Mouse (Mus musculus): ENCODE measurements around the gene H2-Eb2.

Gene H2-Eb2

DNA sequence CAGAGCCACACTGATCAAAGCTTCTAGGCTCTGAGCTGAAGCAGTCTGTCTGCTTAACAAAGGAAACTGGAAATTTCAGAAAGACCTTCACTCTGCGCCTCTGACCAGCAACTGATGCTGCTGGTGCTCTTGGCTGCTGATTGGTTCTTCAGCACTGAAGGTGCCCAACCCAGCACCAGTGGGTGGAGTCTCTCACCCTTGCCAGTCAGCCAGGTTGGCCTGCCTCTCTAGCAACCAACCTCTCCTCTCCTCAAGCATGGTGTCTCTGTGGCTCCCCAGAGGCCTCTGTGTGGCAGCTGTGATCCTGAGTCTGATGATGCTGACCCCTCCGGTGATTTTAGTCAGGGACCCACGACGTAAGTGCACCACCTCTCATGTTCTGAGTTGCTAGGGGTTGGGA is at the start of gene H2-Eb2:
Gene H2-Eb2 (plus strand): TSS at position 230 of the 400 bp plus-strand sequence.
- DNase-seq (ENCODE audit: low spot score) = peak; percentile 4

GRCm38 (mm10) chr17:34280499-34281038 is 44.9 kb upstream of the H2-Eb2 start:
- DNase-seq (ENCODE audit: low spot score) = no peak

DNA sequence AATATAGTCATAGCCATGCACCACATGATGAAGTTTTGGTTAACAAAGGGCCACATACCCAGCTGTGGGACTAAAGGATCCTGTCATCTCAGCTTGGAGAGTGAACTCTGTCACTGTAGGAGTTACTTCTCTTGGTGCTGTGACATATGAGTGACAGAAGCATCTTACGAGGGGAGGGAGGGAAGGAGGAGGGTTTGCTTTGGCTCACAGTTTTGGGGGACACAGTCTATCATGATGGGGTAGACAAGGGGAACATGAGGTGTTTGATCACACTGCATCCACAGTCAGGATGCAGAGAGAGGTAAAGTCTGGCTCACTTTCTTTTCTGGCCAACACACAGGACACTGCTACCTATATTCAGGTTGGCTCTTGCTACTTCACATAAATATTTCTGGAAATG is 43.6 kb upstream of the H2-Eb2 start:
- DNase-seq (ENCODE audit: low spot score) = no peak

DNA sequence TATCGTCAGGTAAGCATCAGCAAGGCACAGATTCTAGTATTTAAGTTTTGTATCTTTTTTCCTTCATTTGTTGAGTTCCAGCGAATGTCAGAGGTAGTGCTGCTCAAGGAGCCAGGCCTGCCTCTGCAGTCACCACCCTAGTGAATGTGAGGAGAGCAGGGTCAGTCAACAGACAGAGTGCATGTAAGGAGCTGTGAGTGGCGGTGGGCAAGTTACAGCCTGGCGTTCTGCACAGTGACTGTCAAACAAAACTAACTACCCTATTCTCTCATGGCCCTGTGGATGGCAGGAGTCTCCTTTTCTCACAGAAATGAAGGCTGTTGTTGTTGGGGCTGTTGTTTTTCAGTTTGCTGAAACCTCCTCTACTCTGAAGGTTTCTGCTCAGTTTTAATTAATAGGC is 40.1 kb upstream of the H2-Eb2 start:
- no peak for DNase-seq (ENCODE audit: low spot score)

DNA sequence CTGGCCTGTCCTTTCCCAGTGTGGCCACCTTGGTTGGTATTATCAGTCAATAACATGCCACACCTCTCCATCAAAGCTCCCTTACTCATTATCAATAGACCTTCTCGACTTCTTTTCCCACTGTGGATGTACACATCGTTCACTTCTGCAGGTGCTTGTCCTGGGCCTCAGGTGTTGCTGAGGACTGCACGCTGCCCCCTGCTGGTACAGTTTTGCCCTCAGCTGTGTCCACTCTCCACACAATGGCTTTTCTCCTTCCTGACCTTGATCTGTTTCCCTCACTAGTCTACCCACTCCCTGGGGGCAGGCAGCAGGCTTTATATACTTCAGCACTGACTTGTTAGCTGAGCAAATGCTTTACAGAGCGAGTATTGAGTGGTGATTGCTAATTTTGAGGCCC is 39.6 kb upstream of the H2-Eb2 start:
- DNase-seq (ENCODE audit: low spot score) = no peak

DNA sequence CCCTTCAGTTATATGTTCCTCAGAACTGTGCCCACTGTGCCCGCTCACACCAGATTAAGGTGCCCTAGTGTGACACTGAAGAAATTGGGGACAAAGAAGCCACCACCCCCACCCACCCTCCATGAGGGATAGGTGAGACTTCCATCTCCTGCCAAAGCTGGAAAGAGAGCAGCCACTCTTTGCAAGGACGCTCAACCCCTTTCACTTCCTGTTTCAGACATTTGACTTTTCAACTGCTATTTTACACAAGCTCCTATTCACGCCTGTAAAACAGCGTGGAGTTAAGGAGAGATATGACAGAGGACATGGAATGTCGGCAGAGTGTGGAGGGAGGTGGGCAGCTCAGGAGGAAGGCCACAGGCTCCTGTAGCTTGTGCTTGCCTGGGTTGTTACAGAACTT is 39.0 kb upstream of the H2-Eb2 start:
- no peak for DNase-seq (ENCODE audit: low spot score)

GRCm38 (mm10) chr17:34286999-34287398 is 38.5 kb upstream of the H2-Eb2 start:
- DNase-seq (ENCODE audit: low spot score) = no peak

- peak; percentile 83 for DNase-seq (ENCODE audit: low spot score)
Measured at GRCm38 (mm10) chr17:34287648-34288047, 37.8 kb upstream of the H2-Eb2 start, which contains the start of gene H2-Aa. Gene H2-Aa, minus strand, starts transcription at chr17:34287823.

GRCm38 (mm10) chr17:34288131-34288530 is 37.3 kb upstream of the H2-Eb2 start:
- no peak for DNase-seq (ENCODE audit: low spot score)

- peak; percentile 89 for DNase-seq (ENCODE audit: low spot score)
Measured at GRCm38 (mm10) chr17:34291609-34292008, 33.9 kb upstream of the H2-Eb2 start.

DNA sequence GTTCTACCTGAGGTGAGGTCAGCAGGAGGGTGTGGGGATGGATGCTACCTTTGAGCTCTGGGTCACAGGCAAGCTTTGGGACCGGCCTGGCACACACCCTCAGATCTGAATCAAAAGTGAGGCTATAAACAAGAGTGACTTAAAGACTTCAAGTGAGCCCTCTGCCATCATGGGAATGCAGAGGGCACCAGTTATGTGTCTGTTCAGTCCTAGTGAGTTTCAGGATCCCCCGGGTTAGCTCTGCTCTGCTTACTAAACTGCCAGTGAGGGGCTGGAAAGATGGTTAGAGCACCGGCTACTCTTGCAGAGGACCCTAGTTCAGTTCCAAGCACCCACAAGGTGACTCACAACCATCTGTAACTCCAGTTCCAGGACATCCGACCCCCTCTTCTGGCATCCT is 32.9 kb upstream of the H2-Eb2 start:
- DNase-seq (ENCODE audit: low spot score) = no peak

DNA sequence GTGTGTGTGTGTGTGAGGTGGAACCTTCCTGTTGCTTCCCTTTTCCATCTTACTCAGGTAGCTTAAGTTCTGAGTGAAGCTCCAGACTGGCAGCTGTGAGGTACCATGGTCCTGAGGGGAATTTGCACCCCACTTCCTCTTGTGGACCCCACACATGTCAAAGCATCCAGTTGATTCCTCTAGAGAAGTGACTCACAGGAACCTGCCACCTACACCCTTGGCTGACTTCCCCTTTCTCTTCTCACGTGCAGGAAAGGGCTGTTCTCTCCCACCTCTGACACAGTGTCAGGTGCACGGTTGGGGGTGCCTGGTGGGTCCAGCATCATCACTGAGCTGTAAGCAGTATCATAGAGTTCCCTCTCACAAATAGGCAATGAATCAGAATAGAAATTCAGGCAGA is 31.9 kb upstream of the H2-Eb2 start:
- no peak for DNase-seq (ENCODE audit: low spot score)

DNA sequence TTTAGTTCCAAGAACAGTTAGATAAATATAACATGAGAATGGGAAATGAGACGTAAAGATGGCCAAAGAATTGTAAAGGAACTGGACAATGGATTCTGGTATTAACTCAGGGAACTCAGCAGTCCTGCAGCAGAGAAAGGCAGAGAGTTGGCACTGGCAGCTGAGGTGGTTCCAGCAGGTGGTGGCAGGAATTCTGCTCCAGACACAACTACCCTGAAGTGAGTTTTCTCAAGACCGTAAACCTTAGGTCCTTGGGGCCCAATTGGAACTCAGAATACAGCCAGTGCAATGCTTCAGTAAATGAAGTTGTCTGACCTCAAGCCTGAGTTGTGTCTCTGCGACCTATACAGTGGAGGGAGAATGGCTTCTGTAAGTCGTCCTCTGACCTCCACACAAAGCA is 31.2 kb upstream of the H2-Eb2 start:
- DNase-seq (ENCODE audit: low spot score) = no peak

- no peak for DNase-seq (ENCODE audit: low spot score)
Measured at GRCm38 (mm10) chr17:34295307-34295706, 30.2 kb upstream of the H2-Eb2 start.

- peak; percentile 84 for DNase-seq (ENCODE audit: low spot score)
Measured at GRCm38 (mm10) chr17:34295891-34296794, 29.3 kb upstream of the H2-Eb2 start.

GRCm38 (mm10) chr17:34299356-34299755 is 26.1 kb upstream of the H2-Eb2 start:
- DNase-seq (ENCODE audit: low spot score) = no peak

- DNase-seq (ENCODE audit: low spot score) = no peak
Measured at GRCm38 (mm10) chr17:34300071-34300470, 25.4 kb upstream of the H2-Eb2 start.

DNA sequence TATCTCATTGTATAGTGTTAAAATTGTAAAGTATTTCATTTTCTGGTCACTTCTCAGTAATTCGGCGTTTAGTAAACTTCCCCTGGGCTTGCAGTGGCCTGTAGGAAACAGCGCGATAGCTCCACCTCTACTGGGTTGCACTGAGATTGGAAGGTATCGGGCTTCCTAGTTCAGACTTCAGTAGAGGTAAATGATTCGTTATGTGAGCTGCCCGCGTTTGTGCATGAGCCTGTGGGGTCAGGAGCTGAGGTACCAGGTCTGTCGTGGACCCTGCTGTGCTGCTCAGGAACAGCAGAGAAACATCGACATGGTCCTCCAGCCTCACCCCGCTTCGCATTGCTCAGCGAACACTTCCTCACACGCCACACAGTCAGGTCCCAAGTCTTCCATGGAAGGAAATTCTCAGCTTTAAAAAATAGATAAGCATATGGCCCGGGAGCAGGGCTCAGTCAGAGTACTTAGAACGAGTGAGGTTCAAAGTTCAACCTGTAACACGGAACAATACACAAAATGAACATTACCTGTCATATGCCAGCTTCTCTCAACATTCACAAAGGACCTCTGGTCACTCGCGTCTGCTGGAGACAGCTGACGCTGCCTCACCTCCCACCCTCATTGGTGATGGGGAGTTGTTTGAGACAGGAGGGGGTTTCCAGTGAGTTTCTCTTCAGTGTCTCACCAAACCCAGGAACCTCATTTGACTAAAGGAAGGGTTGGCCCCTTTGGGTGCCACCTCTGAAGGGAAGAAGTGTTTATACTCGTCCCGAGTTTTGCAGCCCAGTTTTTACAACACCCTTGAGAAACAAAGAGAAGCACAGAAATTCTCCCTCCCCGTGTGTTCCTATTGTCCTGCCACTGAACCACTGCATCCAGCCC is 24.5 kb upstream of the H2-Eb2 start:
- no peak for DNase-seq (ENCODE audit: low spot score)

- DNase-seq (ENCODE audit: low spot score) = no peak
Measured at GRCm38 (mm10) chr17:34301670-34302190, 23.7 kb upstream of the H2-Eb2 start.

DNA sequence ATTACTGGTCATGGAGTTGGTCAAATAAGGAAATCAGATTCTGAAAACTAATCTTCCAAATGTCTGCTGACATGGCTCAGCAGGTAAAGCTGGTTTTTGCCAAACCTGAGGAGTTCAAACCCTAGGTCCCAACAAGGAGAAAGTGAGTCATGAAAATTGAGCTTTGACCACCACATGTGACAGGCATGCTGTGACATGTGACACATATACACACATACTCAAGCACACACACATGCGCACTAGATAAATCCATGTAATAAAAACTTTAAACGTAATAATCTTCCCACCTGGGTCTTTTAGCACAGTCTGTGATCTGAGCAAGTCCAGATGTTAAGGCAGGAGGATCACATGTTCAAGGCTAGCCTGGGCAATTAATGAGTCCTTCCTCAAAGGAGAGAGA is 21.7 kb upstream of the H2-Eb2 start:
- DNase-seq (ENCODE audit: low spot score) = no peak

GRCm38 (mm10) chr17:34304751-34305150 is 20.7 kb upstream of the H2-Eb2 start:
- DNase-seq (ENCODE audit: low spot score) = peak; percentile 71

GRCm38 (mm10) chr17:34305380-34306030 is 20.0 kb upstream of the H2-Eb2 start, which contains the start of gene H2-Eb1:
Gene H2-Eb1, plus strand, starts transcription at chr17:34305867.
- peak; percentile 83 for DNase-seq (ENCODE audit: low spot score)

Data from retina, embryonic 14.5 days (tissue).